Mouse (Mus musculus) embryonic facial prominence, embryonic 11.5 days (tissue): ENCODE results near the gene Hbs1l. TPM values are rescaled to one million over a fixed set of nuclear protein-coding genes. Genes with fewer than 3 reads are reported as not detected.

Source experiments
- ATAC-seq: fragments of 200-750 bp; cut with Nextera tagmentation; replicated peaks from 2 replicates; pipeline ENCODE4 v1.8.0; 2017; ENCODE audit warnings: low read depth; ENCODE audit not compliant: insufficient number of reproducible peaks, low FRiP score, low TSS enrichment
- DNase-seq: peaks from one replicate; pipeline ENCODE4 v3.0.0-alpha.2; 2015; ENCODE audit warnings: low spot score
- H3K27ac ChIP-seq: fragments of 300-500 bp; sonication (generic); replicated peaks from 2 replicates; pipeline ENCODE4 v1.5.1; 2014; ENCODE audit warnings: mild to moderate bottlenecking, low read depth, low read length, control low read depth
- H3K27me3 ChIP-seq: fragments of 300-500 bp; sonication (generic); 2 replicates; pipeline ENCODE4 v1.6.1; 2014; ENCODE audit warnings: mild to moderate bottlenecking, low read length, moderate library complexity, mixed read lengths; ENCODE audit not compliant: control insufficient read depth, insufficient read depth
- H3K36me3 ChIP-seq: fragments of 300-500 bp; sonication (generic); replicated peaks from 2 replicates; pipeline ENCODE4 v1.6.1; 2014; ENCODE audit warnings: low read depth, mild to moderate bottlenecking, low read length, moderate library complexity, mixed read lengths; ENCODE audit not compliant: control insufficient read depth, insufficient read depth
- H3K4me1 ChIP-seq: fragments of 300-500 bp; sonication (generic); 2 replicates; pipeline ENCODE4 v1.6.1; 2014; ENCODE audit warnings: low read length, mixed read lengths; ENCODE audit not compliant: control insufficient read depth, insufficient read depth
- H3K4me2 ChIP-seq: fragments of 300-500 bp; sonication (generic); 2 replicates; pipeline ENCODE4 v1.6.1; 2014; ENCODE audit warnings: low read depth, mild to moderate bottlenecking, control low read depth, low read length, moderate library complexity
- H3K4me3 ChIP-seq: fragments of 300-500 bp; sonication (generic); 2 replicates; pipeline ENCODE4 v1.5.1; 2014; ENCODE audit warnings: low read depth, low read length, control low read depth
- H3K9ac ChIP-seq: fragments of 300-500 bp; sonication (generic); replicated peaks from 2 replicates; pipeline ENCODE4 v1.6.1; 2014; ENCODE audit warnings: mild to moderate bottlenecking, control low read depth, low read length
- H3K9me3 ChIP-seq: fragments of 300-500 bp; sonication (generic); replicated peaks from 2 replicates; pipeline ENCODE4 v1.6.1; 2016; ENCODE audit warnings: mild to moderate bottlenecking, low read length, inconsistent platforms, mixed read lengths; ENCODE audit not compliant: control insufficient read depth
- WGBS: fragments of 180-500 bp; shearing (Covaris S2); extraction: QIAGEN DNeasy Blood & Tissue Kit; methylation state at CpG from one replicate; pipeline ENCODE4 v1.1.7; 2014; 5-methylcytosine and 5-hydroxymethylcytosine counted together
- polyA plus RNA-seq: library from polyadenylated mRNA; unstranded; fragments of >200 nt; fragmentation: Nextera tagmentation; extraction: Ambion mirVana; gene quantifications from 2 replicates; pipeline ENCODE4 v1.2.1, GENCODE M21; 2014

Gene Hbs1l
- polyA plus RNA-seq, 1 experiment from 2014 or later = 134 TPM

DNA sequence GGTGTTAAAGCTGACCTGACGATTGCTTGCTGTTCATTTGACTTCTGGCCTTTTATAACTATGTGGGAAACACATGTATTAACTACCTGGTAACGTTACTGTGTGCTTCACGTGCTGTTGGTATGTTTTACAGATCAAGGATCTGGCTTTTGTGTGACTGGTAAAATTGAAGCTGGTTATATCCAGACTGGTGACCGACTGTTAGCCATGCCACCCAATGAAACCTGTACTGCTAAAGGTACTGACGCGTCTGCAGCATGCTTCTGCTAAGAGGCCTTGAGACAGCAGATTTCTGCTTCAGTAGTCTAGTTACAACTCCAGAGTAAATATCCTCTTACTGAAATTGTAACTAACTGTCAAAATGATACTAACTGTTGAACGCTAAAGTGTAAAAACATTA, 58.7 kb downstream of the Hbs1l start:
- Histone ChIP-seq H3K9ac (no peak overlapping the region), H3K27me3 (no peaks in the 10 kb centered on the region), H3K27ac (no peak overlapping the region), H3K9me3 (no peaks in the 10 kb centered on the region), H3K4me3 (no peak overlapping the region), H3K4me1 (no peaks in the 10 kb centered on the region), H3K4me2 (no peak overlapping the region), H3K36me3 (peaks cover 2% of the 10 kb centered on the region; the same call in 1 of the 2 replicates)
- DNase-seq (no peak), ATAC-seq (no peak)
- 93% methylated on average over 7 of the region's 7 CpGs for WGBS

DNA sequence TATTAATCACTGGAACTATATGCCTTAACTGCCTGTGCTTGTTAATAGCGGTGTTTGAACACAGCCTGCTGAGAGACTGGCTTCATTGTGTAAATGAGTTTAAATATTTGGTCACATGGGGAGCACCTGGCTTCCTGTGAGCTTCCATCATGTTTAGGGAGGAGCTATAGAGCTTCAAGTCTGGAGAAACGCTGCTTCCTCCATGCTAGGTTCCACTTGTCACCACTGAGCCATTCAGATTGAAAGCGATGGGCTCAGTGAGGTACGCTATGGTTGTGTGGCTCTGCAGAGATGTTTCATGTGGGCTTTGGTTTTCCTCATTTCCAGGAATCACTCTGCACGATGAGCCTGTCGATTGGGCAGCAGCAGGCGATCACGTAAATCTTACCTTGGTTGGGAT, 62.2 kb downstream of the Hbs1l start:
- Histone ChIP-seq H3K4me1 (no peaks in the 10 kb centered on the region), H3K4me3 (no peak overlapping the region), H3K9me3 (no peaks in the 10 kb centered on the region), H3K27ac (no peak overlapping the region), H3K36me3 (peaks cover 2% of the 10 kb centered on the region; the same call in 1 of the 2 replicates), H3K4me2 (no peak overlapping the region), H3K27me3 (no peaks in the 10 kb centered on the region), H3K9ac (no peak overlapping the region)
- ATAC-seq = no peak
- DNase-seq = no peak
- WGBS = 94% methylated on average over 8 of the region's 8 CpGs

DNA sequence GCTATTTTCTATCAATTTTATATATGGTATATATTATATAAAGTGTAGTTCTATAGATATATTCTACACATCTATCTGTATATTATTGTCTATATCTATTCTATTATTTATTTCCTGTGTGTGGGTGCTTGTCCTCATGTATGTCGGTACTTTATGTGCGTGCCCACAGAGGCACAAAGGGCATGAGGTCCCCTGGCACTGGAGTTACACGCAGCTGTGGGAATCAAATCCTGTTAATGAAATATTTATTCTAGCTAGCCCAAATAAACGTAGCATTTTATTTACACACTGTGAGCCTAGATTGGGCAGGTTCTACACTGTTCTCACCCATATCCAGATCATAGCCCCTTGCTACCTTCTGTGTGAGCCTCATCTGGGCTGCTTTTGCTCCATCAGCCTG, 63.3 kb downstream of the Hbs1l start:
- ATAC-seq = no peak
- Histone ChIP-seq H3K4me2 (no peak overlapping the region), H3K27ac (no peak overlapping the region), H3K27me3 (no peaks in the 10 kb centered on the region), H3K9ac (no peak overlapping the region), H3K4me1 (no peaks in the 10 kb centered on the region), H3K36me3 (peaks cover 2% of the 10 kb centered on the region; the same call in 1 of the 2 replicates), H3K4me3 (no peak overlapping the region), H3K9me3 (no peaks in the 10 kb centered on the region)
- WGBS = 85% methylated on average over 4 of the region's 4 CpGs
- no peak for DNase-seq

DNA sequence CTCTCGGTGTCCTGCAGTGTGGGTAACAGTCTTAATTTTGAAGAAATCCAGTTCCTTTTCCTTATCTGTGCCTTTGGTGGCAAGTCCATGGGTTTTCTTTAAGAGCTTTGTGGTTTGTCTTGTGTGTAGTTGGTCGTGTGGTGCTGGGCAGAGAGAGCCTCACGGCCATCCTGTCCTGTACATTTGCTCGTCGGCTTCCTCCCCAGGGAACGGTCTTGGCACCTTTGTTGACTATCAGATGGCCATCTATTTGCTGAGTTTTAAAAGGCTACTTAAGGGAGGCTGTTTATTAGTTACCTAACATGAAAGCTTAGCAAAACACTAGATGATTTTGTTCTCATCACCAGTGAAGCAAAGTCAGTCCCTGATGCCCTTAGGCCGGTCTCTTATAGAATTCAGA, 66.1 kb downstream of the Hbs1l start:
- Histone ChIP-seq H3K36me3 (no peaks in the 10 kb centered on the region; the same call in none of the 2 replicates), H3K4me2 (no peak overlapping the region), H3K27ac (no peak overlapping the region), H3K9me3 (no peaks in the 10 kb centered on the region), H3K27me3 (no peaks in the 10 kb centered on the region), H3K4me1 (no peaks in the 10 kb centered on the region), H3K4me3 (no peak overlapping the region), H3K9ac (no peak overlapping the region)
- DNase-seq (no peak), ATAC-seq (no peak)
- 85% methylated on average over 7 of the region's 7 CpGs for WGBS

DNA sequence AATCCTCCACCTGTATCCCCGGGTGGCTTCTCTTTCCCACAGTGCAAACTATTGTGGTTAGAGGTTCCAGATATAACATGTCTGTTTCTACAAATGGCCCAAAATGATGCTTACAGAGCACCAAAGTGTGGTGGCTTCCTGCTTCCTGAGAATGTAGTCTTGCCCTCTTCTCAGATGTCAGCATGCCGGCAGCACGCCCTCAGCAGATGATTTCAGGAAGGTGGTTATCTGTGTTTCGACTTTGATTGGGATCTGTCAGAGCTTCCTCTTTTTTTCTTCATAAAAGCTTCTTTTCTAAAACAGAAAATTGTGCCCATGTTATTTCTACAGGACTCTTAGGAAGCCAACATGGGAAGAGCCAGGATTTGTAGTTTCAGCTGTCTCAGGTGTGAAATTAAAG, 67.5 kb downstream of the Hbs1l start:
- DNase-seq (no peak), ATAC-seq (no peak)
- 88% methylated on average over 4 of the region's 4 CpGs for WGBS
- Histone ChIP-seq H3K4me2 (no peak overlapping the region), H3K27ac (no peak overlapping the region), H3K9me3 (no peaks in the 10 kb centered on the region), H3K36me3 (no peaks in the 10 kb centered on the region; the same call in none of the 2 replicates), H3K9ac (no peak overlapping the region), H3K4me1 (no peaks in the 10 kb centered on the region), H3K4me3 (no peak overlapping the region), H3K27me3 (no peaks in the 10 kb centered on the region)

DNA sequence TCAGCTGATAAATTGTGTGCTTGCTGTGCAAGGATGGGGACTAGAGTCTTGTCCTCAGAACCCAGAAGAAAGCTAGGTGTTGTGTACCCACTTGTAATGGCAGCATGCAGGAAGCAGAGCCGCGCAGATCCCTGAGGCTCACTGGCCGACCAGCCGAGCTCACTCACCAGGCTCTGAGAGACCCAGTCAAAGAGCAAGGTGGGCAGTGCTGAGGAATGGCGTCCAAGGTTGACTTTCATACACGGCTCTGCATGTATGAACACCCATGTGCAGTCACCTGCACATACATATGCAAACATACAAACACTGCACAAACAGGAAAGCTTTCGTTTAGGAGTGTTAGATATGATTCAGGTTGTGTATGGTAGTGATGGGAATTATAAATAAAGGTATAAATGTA, 69.2 kb downstream of the Hbs1l start:
- Histone ChIP-seq H3K4me3 (no peak overlapping the region), H3K27ac (no peak overlapping the region), H3K4me1 (no peaks in the 10 kb centered on the region), H3K9me3 (no peaks in the 10 kb centered on the region), H3K4me2 (no peak overlapping the region), H3K9ac (no peak overlapping the region), H3K27me3 (no peaks in the 10 kb centered on the region), H3K36me3 (no peaks in the 10 kb centered on the region; the same call in none of the 2 replicates)
- DNase-seq (no peak), ATAC-seq (no peak)
- WGBS = 93% methylated on average over 7 of the region's 7 CpGs

DNA sequence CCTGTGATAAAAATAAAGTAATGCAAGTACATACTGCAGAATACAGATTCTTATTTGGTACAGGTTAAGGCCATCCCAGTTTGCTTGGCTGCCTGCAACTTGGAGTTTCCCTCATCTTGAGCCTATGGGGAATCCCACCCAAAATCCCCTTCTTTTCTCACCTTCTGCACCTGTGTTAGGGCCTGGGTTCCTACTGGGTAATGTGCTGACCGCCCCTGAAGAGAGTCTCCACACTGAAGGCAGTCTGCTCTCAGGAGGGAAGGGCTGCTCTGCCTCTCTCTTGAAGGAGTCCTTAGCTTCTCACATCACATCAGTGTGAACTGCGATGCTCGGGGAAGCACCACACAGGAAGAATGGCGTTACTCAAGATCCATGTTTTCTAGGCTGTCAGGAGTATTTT, 70.1 kb downstream of the Hbs1l start:
- WGBS = 85% methylated on average over 4 of the region's 4 CpGs
- ATAC-seq (no peak), DNase-seq (no peak)
- H3K4me3 ChIP-seq = no peak overlapping the region
- H3K36me3 ChIP-seq = no peaks in the 10 kb centered on the region; the same call in none of the 2 replicates
- no peaks in the 10 kb centered on the region for H3K9me3 ChIP-seq
- H3K9ac ChIP-seq = no peak overlapping the region
- H3K4me1 ChIP-seq = no peaks in the 10 kb centered on the region
- H3K27ac ChIP-seq = no peak overlapping the region
- H3K27me3 ChIP-seq = no peaks in the 10 kb centered on the region
- no peak overlapping the region for H3K4me2 ChIP-seq

DNA sequence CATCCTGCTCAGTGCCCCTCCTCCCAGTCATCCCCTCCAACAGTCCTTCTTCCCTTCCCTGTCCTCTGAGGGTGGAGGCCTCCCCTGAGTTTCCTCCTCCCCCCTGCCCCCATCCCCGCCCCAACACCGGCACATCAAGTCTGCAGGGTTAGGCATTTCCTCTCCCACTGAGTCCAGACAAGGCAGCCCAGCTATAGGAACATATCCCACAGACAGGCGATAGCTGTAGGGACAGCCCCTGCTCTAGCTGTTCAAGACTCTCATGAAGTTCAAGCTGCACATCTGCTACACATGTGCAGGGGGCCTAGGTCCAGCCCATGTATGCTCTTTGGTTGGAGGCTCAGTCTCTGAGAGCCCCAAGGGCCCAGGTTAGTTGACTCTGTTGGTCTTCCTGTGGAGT, 70.7 kb downstream of the Hbs1l start:
- Histone ChIP-seq H3K27me3 (no peaks in the 10 kb centered on the region), H3K9ac (no peak overlapping the region), H3K27ac (no peak overlapping the region), H3K9me3 (no peaks in the 10 kb centered on the region), H3K4me3 (no peak overlapping the region), H3K4me2 (no peak overlapping the region), H3K36me3 (no peaks in the 10 kb centered on the region; the same call in none of the 2 replicates), H3K4me1 (no peaks in the 10 kb centered on the region)
- no peak for ATAC-seq
- no peak for DNase-seq
- 65% methylated on average over 3 of the region's 3 CpGs for WGBS
